Mouse (Mus musculus): ENCODE results near the gene Cntnap2.

Gene Cntnap2

GRCm38 (mm10) chr6:45938263-45938662 lies 879.1 kb downstream of the Cntnap2 start:
- in situ Hi-C loops (cut with MboI, MseI) = no loop called here

DNA sequence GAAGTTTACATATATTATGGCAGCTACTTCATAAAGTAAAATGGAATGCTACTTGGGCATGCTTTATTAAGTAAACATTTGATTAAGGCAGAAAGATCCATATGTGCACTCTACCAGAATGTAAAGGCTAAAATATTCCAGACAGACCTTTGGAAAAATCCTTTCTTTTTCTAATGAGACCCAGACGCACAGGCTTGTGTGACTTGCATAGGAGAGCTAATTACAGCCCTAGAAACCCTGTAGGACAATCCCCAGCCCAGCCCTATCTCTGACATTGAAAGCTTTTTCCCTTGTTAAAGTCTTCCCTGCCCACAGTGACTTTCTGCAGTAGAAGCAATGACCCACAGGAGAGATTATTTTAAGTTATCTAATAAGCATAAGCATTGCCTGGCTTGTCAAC lies 879.6 kb downstream of the Cntnap2 start:
- in situ Hi-C loops (cut with MboI, MseI) = no loop called here

DNA sequence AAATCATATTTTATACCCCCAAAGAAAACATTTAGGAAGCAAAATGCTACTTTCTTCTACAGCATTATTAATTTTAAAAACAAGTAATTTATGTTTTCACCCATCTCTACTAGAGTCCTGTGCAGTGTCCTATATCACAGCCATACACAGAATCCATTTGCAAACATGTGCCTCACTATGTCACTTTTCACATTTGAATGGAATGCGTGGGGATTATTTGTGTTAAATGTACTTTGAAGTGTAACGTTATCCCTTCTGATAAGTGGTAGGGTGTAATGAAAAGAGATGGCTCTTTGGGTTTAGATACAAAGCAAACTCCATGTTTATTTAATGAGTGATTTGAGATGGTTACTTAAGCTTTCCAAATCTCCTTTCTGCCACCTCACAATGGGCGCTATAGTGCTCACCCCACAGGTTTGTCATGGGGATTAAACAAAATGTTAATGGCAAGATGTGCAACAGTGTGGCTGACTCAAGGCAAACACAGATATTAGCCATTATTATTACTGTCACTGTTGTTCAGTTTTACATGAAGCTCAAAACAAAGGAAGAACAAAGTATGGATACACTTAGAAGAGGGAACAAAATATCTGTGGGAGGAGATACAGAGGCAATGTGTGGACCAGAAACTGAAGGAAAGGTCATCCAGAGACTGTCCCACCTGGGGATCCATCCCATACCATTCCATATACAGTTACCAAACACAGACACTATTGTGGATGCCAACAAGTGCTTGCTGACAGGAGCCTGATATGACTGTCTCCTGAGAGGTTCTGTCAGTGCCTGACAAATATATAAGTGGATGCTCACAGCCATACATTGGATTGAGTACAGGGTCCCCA lies 886.2 kb downstream of the Cntnap2 start:
- in situ Hi-C loops (cut with MboI, MseI) = no loop called here

DNA sequence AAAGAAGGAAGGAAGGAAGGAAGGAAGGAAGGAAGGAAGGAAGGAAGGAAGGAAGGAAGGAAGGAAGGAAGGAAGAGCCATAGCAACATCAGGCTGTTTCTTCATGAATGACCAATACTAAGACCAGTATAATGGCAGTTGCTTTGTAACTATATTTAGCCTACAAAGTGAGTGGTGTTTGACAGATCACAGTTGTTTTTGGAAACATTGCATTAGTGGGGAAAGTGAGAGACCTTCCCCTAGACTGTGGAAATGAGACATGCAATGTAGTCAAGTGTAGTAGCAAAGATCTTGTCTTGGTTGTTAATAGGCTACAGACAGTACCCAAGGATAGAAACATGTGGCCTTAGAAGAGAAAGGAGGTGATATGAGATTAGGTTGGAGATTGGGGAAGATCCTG lies 895.6 kb downstream of the Cntnap2 start:
- in situ Hi-C loops (cut with MboI, MseI) = no loop called here

DNA sequence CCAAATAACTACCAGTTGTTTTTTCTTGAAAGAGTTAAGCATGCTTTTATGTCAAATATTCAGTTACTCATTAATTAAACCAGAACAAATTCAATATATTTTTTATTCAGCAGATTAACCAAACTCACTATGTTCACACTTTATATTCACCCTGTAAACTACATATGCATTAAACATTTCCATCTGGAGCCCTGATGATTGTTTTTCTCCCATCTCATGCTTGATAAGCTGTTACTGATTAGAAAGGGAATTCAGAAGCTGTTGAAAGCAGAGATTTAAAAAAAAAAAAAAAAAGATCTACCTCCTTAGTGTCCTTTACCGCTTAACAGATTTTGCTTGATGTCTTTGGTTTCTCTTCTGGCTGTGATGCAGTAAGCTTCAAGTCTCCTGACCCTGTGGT lies 905.3 kb downstream of the Cntnap2 start:
- in situ Hi-C loops (cut with MboI, MseI) = no loop called here

- in situ Hi-C loops (cut with MboI, MseI) = no loop called here
Observed at GRCm38 (mm10) chr6:45974471-45975154, 915.5 kb downstream of the Cntnap2 start.

GRCm38 (mm10) chr6:45979171-45979570 lies 920.0 kb downstream of the Cntnap2 start:
- in situ Hi-C loops (cut with MboI, MseI) = no loop called here

DNA sequence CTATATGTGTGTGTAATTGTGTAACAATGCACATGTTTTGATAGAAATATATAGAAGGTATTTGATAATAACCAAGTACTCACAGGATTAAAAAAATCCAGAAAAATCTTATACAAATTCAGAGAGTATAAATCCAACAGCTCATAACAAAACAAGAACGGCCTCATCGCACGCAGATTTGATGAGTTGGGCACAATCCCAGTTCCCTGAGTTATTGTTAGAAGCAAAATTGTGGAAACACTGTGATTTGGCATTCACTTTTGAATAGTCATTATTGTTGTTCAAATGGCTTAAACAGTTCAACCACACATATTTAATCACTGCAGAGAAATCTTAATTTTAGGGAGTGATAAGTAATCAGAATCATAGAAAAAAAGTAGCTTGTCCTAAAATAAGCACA lies 928.9 kb downstream of the Cntnap2 start:
- in situ Hi-C loops (cut with MboI, MseI) = no loop called here

- in situ Hi-C loops (cut with MboI, MseI) = no loop called here
Observed at GRCm38 (mm10) chr6:45991086-45991485, 931.9 kb downstream of the Cntnap2 start.

GRCm38 (mm10) chr6:46022515-46023143 lies 963.5 kb downstream of the Cntnap2 start:
- in situ Hi-C loops (cut with MboI, MseI) = no loop called here

GRCm38 (mm10) chr6:46031821-46032594 lies 972.9 kb downstream of the Cntnap2 start:
- in situ Hi-C loops (cut with MboI, MseI) = no loop called here

- in situ Hi-C loops (cut with MboI, MseI) = no loop called here
Observed at GRCm38 (mm10) chr6:46033108-46033507, 974.0 kb downstream of the Cntnap2 start.

DNA sequence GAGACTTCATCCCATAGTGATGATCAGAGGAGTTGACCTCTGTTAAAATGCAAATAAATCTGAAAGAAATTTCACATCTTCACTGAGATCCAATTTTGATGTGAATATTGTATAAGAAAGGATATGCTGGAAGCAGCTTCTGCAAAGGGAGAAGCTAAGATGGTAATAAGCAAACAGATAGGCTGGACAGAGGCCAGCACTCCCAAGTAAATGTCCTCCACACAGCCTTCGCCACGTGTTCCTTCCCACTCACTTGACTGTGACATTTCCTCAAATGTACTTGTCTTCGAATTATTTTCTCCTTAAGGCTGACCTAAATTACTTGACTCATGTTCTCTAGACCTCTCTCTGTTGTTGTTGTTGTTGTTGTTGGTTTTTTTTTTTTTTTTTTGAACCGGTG lies 981.5 kb downstream of the Cntnap2 start:
- in situ Hi-C loops (cut with MboI, MseI) = no loop called here

- in situ Hi-C loops (cut with MboI, MseI) = no loop called here
Observed at GRCm38 (mm10) chr6:46080236-46080635, 1021.1 kb downstream of the Cntnap2 start.

DNA sequence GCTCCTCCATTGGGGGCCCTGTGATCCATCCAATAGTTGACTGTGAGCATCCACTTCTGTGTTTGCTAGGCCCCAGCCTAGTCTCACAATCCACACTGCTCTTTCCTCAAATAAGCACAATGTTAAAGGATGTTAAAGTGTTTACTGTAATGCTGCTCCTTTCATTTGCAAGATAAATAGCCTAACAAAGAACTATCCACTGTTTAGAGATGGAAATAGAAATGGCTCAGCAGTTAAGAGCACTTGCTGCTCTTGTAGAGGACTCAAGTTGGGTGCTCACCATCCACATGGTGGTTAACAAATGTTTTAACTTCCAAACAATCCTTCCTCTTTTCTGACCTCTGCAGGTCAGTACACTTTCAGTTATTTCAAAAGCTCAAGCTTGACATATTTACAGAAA lies 1022.3 kb downstream of the Cntnap2 start:
- in situ Hi-C loops (cut with MboI, MseI) = no loop called here

- in situ Hi-C loops (cut with MboI, MseI) = no loop called here
Observed at GRCm38 (mm10) chr6:46143189-46143841, 1084.2 kb downstream of the Cntnap2 start.

DNA sequence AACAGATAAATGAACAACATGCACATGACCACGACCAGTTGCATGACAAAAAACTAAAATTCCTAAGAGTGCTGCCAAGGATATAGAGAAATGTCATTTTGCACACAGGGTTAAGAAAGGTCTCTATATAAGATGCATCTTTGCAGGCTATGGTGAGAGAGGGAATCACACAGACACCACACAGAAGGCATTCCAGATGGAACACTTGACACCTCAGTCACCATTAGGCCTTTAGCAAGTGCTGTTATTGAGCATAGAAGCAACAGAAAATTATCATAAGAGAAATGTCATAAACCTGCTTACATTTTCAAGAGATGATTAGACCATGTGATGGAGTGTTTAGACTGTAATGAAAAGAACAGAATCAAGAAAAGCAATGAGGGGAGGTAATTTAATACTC lies 1107.7 kb downstream of the Cntnap2 start:
- in situ Hi-C loops (cut with MboI, MseI) = no loop called here

DNA sequence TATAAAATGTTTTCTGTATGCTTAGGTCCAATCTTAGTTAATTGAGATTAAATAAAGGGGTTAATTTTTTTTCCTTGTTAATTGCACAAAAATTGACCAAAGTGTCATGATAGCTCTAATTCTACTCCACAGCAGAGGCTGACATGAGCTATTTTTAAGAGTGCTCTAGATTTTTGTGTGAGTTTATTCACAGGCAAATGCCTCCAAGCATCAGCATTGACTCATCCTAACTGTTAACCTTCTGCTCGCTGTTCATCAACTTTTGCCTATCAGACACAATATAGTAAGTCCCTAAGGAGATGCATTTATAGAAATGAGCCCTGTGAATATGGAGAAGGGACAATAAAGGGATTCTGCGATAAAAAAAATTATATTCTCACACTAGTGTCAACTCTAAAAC lies 1138.1 kb downstream of the Cntnap2 start:
- in situ Hi-C loops (cut with MboI, MseI) = no loop called here

DNA sequence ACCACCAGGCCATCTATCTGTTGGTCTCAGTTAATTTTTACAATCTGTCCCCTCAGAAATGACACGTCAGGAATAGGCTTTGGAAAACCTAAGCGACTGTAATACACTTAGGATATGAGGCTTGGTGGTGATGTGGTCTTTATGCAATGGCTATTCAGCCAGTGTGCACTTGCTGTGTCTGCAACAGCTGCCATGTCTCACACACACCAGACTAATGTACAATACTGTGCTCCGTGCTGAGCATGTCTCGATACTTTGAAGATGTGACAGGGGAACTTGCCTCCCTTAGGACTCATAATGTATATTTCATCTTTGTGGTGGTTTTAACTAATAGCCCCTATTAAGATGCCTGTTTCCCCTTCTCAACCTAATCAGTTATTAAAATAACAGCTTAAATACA lies 1142.7 kb downstream of the Cntnap2 start:
- in situ Hi-C loops (cut with MboI, MseI) = no loop called here

DNA sequence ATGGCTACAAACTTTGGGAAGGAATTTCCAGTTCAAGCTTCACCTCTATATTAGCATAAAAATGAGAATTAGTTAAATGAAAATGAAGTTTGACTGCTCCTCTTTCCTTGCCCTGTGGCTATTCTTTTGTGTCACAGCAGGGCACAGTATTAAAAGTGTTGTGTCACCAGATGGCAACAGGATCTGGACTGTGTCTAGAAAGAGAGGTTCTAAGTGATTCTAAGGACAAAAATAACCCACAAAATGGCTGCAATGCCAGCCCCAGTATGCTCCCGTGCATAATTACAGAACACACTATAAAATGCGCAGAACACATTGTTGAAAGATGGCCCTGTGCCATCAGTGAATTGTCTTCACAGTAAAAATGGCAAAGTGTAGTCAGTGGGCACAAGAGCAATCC lies 1146.4 kb downstream of the Cntnap2 start:
- in situ Hi-C loops (cut with MboI, MseI) = no loop called here

- in situ Hi-C loops (cut with MboI, MseI) = no loop called here
Observed at GRCm38 (mm10) chr6:46232889-46233288, 1173.7 kb downstream of the Cntnap2 start.

All from regulatory T cell (primary cell).